Mouse (Mus musculus) A20 (cell line): ENCODE results near the gene Ascl2.

Experiments used
- DNase-seq: peaks from one replicate; pipeline ENCODE4 v3.0.0-alpha.2; 2011; ENCODE audit warnings: low read depth, low spot score

Ascl2 gene

GRCm38 (mm10) chr7:142968809-142969511 lies at the start of gene Ascl2:
Ascl2 (minus strand) TSS chr7:142969264.
- no peak for DNase-seq

DNA sequence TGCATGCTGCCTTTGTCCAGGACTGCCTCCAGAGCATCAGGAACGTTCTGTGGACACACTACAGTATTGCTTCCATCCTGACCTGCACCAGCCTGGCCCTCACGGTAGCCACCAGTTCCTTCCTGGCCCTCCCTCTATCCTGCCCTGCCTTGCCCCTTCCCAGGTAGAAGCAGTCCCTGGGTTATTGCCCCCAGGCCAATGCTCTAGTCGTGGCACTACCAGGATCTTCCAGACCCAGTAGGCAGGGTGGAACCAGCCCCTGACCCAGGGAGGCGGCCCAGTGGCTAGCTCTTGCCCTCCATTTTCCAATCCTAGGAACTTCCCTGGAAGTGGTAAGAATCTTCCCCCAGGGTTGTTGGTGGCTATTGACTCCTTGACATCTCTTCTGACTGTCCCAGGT lies 48.1 kb upstream of the Ascl2 start:
- no peak for DNase-seq

DNA sequence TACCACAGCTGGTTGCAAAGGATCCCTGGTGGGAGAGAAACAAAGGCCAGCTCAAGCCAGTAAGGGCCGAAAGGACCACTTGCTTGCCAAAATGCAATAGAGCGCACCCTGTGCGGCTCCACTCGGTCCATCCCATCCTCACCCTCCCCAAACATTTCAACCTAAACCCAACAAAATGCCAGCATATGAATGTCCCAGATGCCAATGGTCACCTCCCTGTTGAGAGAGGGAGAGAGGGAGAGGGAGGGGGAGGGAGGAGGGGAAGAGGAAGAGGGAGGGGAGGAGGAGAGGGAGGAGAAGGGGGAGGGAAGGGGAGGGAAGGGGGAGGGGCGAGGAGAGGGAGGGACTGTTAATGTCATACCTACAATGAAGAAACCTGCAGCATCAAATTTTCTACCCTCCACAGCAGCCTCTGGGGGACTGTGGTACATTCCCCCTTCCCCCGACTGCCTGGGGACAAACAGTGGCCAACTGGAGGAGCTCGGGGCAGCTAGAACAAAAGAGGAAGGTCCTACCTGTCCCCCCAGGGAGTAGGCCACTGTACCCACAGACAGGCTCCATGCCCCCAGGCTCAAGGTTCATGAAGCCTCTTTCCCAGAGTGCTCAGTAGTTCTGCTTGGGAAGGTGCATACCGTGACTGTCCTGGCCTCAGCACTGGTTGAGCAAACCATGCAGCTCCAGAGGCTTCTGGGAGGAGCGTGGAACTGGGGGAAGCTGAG lies 47.5 kb upstream of the Ascl2 start:
- no peak for DNase-seq

- no peak for DNase-seq
Observed at GRCm38 (mm10) chr7:143015755-143016423, 46.8 kb upstream of the Ascl2 start.

DNA sequence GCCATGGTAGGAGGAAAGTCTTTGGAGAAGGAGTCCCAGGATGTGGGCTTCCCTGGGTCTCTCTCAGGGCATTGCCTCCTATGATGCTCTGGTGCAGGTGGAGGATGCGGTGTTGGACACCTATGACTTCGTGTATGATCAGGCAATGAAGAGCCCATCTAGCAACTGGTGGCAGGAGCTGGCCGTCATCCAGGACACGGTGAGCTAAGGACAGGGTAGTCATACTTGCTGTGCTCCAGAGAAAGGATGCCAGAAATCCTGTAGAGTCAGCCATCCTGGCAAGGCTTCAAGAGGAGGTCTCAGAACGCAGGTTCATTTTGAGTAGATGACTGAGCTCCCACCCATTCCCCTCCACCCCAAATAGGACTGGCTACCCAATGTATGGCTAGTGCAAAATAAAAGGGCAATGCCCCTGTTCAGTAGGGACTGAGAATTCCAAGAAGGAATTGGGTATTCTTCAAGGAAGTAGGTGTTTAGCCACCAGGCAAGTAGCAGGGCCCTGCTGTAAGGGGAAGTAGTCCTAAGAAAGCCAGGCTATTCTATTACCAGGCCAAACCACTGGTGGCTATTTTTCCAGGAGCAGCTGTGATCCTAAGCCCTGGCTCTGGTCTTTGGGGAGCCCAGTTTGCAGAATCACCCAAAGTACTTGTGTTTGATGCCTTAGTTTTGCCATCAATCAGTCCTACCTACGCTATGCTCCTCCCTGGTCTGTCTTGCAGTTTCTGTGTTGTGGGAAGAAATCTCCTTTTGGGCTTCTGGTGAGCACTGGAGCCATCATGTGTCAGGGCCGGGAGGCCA lies 46.0 kb upstream of the Ascl2 start:
- no peak for DNase-seq

DNA sequence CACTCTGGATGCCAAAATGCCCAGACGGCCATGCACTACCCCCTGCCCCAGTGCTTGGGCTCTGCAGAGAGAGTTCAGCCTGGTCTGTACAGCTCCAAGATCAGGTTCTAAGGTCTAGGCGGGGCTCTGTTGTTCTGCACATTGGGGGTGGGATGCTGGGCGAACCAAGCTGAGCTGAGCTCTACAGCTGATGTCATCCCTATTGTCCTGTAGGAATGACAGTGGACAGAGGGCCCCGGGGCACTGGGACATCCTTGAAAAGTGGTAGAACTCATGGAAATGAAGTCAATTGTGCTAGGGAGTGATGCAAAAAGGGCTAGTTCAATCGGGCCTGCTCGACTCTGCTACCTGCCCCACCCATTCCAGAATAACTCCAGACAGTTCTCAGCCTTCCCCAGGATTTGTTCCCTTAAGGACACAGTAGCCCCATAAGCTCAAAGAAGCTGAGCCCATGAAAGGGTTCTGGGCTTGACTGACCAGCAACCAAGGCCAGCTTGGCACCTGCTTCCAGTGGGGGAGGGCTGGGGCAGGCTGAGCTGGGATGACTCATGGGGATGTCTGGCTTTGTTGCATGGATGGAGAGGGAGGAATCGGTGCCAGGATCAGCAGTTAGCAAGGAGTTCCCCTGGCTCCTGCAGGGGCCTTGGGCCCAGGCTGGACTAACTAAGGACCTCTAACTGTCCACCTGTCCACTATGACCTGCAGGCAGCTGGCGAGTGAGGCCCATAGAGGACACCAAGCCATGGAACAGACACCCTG lies 44.5 kb upstream of the Ascl2 start:
- no peak for DNase-seq

DNA sequence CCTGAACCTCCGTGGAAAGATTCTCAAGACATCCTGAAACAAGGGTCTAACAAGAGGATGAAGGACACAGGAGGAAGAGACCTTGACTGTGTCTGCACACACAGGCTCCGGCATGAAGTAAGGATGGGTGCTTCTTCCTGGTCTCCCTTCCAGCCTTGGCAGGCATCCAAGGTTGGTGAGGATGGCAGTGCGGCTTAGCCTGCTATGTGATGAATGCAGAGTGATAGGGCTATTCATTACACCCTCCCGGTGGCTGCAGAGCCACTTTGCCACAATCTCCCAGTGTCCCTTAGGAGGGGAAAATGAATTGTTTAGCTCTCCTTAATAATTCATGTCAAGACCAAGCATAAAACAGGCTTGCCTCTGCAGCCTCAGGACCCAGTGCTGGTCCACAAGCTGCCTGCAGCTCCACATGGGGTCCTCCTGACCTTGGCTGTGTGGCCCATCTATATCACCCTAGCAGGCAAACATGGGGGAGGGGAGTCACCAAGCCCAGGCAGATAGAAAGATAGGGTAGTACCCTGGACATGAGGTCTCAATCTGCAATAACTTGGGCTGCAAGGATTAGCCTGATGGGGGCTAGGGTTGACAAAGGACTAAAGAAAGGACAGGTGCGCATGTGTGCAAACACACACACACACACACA lies 43.3 kb upstream of the Ascl2 start:
- no peak for DNase-seq

GRCm38 (mm10) chr7:143011226-143011625 lies 42.2 kb upstream of the Ascl2 start:
- DNase-seq, result no peak

DNA sequence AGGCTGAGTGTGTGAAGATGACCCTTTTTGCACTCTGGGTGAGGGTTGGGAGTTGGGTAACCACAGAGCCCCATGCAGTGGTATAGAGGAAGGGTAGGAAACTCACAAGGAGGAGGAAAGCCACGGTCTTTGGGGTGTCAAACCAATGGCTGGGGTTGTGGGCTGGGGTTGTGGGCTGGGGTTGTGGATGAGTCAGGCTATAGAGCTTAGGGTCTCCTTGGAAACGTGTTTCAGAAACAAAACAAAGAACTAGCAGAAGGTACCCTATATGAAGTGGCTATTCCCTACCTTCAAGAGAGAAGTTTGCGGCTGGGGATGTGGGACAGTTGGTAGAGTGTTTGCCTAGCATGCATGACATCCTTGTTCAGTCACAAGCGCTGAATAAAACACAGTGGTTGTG lies 40.9 kb upstream of the Ascl2 start:
- DNase-seq, result peak; percentile 33

GRCm38 (mm10) chr7:143008996-143009665 lies 40.1 kb upstream of the Ascl2 start:
- no peak for DNase-seq

GRCm38 (mm10) chr7:143008370-143008926 lies 39.4 kb upstream of the Ascl2 start:
- no peak for DNase-seq

- DNase-seq, result peak; percentile 92
Observed at GRCm38 (mm10) chr7:143007599-143008369, 38.7 kb upstream of the Ascl2 start.

GRCm38 (mm10) chr7:143006756-143007598 lies 37.9 kb upstream of the Ascl2 start:
- no peak for DNase-seq

DNA sequence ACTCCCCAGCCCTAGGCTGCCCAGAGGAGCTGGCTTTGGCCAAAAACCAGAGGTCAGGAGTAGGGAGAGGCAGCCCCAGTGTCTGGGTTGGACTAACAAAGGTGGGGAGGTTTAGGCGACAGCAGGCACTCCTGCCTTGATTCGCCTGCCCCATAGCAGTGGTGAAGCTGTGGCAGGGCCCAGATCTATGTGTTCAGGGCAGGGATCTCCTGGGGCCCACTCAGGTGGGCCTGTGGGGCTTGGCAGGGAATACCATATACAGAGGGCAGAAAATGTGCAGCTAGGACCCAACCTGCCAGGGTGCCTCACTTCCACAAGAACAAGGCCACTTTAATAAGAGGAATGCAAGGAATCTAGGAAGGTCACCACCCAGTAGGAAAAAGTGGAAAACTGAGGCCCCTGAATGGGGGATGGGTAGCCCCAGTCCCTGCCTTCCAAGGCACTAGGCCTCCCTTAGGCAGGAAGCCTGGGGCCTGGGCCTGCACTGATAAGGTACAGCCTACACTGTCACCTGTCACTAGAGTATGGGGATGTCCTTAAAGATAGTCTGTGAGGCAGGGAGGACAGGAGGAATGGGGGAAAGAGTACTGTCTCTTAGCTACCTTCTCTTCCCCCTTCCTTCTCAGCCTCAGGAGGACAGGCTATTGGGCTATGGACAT lies 37.2 kb upstream of the Ascl2 start:
- DNase-seq, result no peak

GRCm38 (mm10) chr7:143005344-143006096 lies 36.5 kb upstream of the Ascl2 start:
- no peak for DNase-seq

DNA sequence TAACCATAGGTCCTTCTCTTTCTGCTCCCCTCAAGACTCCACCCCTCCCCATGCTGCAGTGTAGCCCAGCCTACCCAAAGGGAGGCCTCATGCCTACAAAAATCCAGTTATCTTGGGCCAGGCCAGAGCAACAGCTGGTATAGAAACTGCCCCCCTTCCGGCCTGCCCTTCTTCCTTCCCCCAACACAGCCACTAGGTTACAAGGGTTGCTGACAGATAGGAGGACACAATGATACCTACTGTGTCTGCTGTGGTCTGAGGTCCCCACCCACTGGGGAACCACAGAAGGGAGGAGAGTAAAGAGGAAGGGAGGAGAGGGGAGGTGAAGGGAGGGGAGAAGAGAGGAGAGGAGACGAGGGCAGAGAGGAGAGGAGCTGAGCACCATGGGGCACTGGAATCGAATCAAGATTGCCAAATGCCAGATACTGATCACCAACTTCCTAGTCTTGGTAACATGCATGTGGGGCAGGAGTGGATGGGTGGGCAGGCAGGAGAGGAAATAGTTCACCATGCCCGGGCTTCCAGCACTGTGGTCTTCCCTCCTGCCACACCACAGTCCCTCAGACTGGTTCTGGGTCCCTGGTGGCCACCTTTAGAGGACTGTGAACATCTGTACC lies 35.8 kb upstream of the Ascl2 start, which contains the start of gene Tspan32:
Gene Tspan32, plus strand, starts transcription at position 320 of the 617 bp plus-strand sequence.
- no peak for DNase-seq
